Mouse (Mus musculus) stomach, postnatal 0 days (tissue): ENCODE measurements at regions not wholly inside any gene's neighbourhood (a gene's known extent, or its start where the extent isn't known, plus 50 kb on each side); places are given as distances from the start of the nearest gene placed in this dataset.

Experiments
- CTCF ChIP-seq: IDR thresholded peaks from 2 replicates; pipeline ENCODE4 v1.5.1; 2016; ENCODE audit warnings: antibody characterized with exemption, low read depth, mild to moderate bottlenecking, moderate library complexity
- EP300 ChIP-seq: optimal IDR thresholded peaks from 2 replicates; pipeline ENCODE3; 2016; ENCODE audit warnings: antibody characterized with exemption

GRCm38 (mm10) chr15:58731346-58731745 is 157.8 kb upstream of the Gm49356 start:
- TF ChIP-seq CTCF (no peak), EP300 (no peak)
